Mouse (Mus musculus) heart, postnatal 0 days (tissue): Measurements from ENCODE around the gene Vsig10.

ENCODE experiments used
- CTCF ChIP-seq: IDR thresholded peaks from 2 replicates; pipeline ENCODE4 v1.5.1; 2016; ENCODE audit warnings: antibody characterized with exemption, control low read depth, low read depth
- EP300 ChIP-seq: IDR thresholded peaks from 2 replicates; pipeline ENCODE4 v1.6.1; 2016; ENCODE audit warnings: antibody characterized with exemption, low read depth

DNA sequence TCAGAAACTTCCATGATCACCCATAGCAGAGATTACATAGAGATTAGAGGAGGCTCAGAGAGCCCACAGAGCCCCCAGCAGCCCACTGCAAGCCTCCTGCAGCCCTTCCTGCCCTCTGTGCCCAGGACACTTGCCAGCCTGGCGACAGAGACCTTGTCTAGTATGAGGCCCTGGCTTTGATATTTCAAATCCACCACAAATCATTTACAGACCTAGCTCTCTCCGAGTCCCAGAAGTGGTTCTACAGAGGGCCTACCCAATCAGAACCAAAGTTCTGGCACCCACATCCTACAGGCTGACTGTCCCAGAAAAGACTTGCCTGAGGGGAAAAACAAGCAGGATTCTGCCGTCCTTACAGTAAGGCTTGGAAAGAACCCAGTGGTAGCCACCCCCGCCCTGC, 33.6 kb upstream of the Vsig10 start:
- TF ChIP-seq CTCF (no peak), EP300 (no peak)
